Mouse (Mus musculus): ENCODE results near the gene 2610528A11Rik.
A peak's percentile ranks its signal among the peaks of the same experiment; 100 is the strongest.

DNA sequence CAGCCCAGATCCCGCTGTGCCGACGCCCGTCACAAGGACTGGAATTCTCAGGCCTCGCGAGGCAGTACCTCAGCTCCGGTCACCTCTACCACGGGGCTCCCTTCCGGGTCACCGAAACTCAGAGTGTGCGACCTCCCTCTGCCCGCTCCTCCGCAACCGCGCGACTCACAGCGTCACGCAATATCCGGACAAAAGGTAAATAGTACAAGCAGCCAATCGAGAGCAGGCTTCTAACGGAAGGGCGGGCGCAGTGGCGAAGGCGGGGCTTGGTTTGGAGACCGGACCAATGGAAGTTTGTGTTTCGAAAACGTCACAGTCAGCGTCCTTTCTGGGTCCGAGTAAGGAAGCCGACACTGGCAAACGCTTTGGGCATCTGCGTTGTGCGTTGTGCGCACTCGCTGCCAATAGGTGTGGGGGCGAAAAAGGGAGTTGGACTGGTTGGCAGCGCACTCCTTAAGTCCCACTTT, 21.3 kb upstream of the 2610528A11Rik start, which contains the start of gene Ghitm:
- TF ChIP-seq CTCF (IDR thresholded peaks at IDR 0.05; ENCODE audit: extremely low read depth, insufficient read length, insufficient replicate concordance, low read depth, low read length) (no peak), POLR2A (IDR thresholded peaks at IDR 0.05; ENCODE audit: low read depth, low read length) (peak; percentile 81)
